Mouse (Mus musculus): ENCODE measurements around the gene Ddx6. TPM values are rescaled to one million over a fixed set of nuclear protein-coding genes. Genes with fewer than 3 reads are reported as not detected.

The Ddx6 gene
- total and polyA plus RNA-seq, 2 experiments from 2014 or later: 18.3 to 76.2 TPM

DNA sequence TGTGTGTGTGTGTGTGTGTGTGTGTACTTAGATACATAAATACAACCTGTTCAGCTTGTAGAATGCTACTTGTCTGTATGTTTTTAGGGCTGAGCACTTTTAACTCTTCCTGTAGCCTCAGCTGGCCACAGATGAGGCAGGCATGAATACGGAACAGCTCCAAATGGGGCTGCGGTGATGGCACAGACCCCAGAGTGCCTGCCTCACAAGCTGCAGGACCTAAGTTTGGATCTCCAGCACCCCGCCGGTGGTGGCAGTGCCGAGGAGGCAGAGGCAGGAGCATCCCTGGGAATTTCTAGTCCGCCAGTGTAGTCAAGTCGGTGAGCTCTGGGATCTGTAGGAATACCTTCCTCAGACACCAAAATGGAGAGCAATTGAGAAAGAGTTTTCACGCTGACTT is 42.3 kb downstream of the Ddx6 start:
- ATAC-seq: no peak
- Histone ChIP-seq H3K27ac (ENCODE audit: low read depth, low read length) (no peak overlapping the region), H3K4me1 (ENCODE audit: insufficient read depth) (no peaks in the 10 kb centered on the region), H3K4me3 (ENCODE audit: low read depth, low read length) (no peak overlapping the region), H3K4me2 (ENCODE audit: low read depth) (no peak overlapping the region), H3K27me3 (ENCODE audit: insufficient read depth, low read length) (no peaks in the 10 kb centered on the region), H3K36me3 (ENCODE audit: insufficient read depth) (no peaks in the 10 kb centered on the region), H3K9me3 (ENCODE audit: low read length) (no peaks in the 10 kb centered on the region), H3K9ac (no peak overlapping the region)
- DNase-seq: no peak
- 94% methylated on average over 8 of the region's 8 CpGs for WGBS
- no peak for TF ChIP-seq CTCF (IDR thresholded peaks at IDR 0.05; ENCODE audit: low read depth)

DNA sequence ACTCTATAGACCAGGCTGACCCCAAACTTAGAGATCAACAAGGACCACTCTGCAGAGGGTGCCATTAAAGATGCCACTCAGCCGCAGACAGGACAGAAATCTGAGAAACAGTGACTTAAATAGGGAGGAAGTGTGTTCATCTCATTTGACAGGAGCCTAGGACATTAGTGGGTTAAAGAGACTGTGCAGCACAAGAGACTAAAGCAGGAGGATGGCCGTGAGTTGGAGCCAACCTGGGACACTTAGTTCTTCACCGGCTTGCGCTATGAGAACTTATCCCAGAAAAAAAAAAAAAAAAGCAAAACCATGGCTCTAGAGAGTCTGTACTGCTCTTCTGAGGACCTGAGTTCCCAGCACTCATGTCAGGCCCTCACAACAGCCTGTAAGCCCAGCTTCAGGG is 43.0 kb downstream of the Ddx6 start:
- H3K9ac ChIP-seq: no peak overlapping the region
- no peaks in the 10 kb centered on the region for H3K36me3 ChIP-seq (ENCODE audit: insufficient read depth)
- TF ChIP-seq CTCF (IDR thresholded peaks at IDR 0.05; ENCODE audit: low read depth): no peak
- no peak overlapping the region for H3K4me3 ChIP-seq (ENCODE audit: low read depth, low read length)
- WGBS: 85% methylated on average over 4 of the region's 4 CpGs
- H3K9me3 ChIP-seq (ENCODE audit: low read length): no peaks in the 10 kb centered on the region
- H3K27me3 ChIP-seq (ENCODE audit: insufficient read depth, low read length): no peaks in the 10 kb centered on the region
- H3K4me1 ChIP-seq (ENCODE audit: insufficient read depth): no peaks in the 10 kb centered on the region
- no peak for DNase-seq
- ATAC-seq: no peak
- no peak overlapping the region for H3K27ac ChIP-seq (ENCODE audit: low read depth, low read length)
- H3K4me2 ChIP-seq (ENCODE audit: low read depth): no peak overlapping the region

DNA sequence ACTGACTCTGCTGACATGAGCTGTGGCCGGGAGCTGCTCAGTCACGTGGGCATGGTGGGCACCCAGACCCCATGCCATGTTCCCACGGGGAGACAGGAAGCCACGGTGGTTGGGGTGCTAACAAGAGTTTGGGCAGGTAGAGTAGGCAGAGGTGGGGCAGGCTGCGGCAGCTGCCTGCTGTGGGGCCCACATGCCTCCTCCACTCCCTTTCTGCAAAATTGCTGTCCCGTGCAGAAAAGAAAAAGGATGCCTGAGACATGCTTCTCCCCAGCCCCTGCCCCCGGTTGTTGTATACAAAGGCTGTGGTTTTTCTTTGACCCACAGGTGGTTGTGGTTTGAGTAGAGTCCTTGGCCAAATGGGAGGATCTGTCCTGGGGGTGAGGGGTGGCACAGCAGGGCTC is 44.2 kb downstream of the Ddx6 start:
- no peaks in the 10 kb centered on the region for H3K9me3 ChIP-seq (ENCODE audit: low read length)
- DNase-seq: no peak
- H3K4me2 ChIP-seq (ENCODE audit: low read depth): no peak overlapping the region
- H3K36me3 ChIP-seq (ENCODE audit: insufficient read depth): no peaks in the 10 kb centered on the region
- no peak overlapping the region for H3K4me3 ChIP-seq (ENCODE audit: low read depth, low read length)
- no peak for ATAC-seq
- 73% methylated on average over 7 of the region's 7 CpGs for WGBS
- no peaks in the 10 kb centered on the region for H3K27me3 ChIP-seq (ENCODE audit: insufficient read depth, low read length)
- TF ChIP-seq CTCF (IDR thresholded peaks at IDR 0.05; ENCODE audit: low read depth): no peak
- no peak overlapping the region for H3K27ac ChIP-seq (ENCODE audit: low read depth, low read length)
- no peak overlapping the region for H3K9ac ChIP-seq
- no peaks in the 10 kb centered on the region for H3K4me1 ChIP-seq (ENCODE audit: insufficient read depth)

DNA sequence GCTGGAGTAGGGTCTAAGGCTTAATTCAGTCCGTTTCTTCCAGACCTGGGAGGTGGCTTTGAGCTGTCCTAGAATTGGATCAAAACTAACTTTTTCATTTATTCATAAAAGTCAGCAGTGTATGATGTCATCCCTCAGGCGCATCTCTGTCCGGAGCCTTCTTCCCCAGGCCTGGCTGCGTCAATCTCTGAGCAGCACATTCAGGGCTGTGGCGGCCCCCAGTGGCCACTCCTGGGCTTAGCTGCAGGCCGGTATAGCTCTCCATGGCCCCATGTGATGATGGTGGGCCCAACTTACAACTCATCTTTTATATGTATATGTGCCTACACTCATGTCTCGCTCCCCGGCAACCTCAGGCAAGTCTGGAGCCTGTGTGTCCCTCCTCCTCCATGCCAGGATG is 47.3 kb downstream of the Ddx6 start:
- 14% methylated on average over 8 of the region's 8 CpGs for WGBS

DNA sequence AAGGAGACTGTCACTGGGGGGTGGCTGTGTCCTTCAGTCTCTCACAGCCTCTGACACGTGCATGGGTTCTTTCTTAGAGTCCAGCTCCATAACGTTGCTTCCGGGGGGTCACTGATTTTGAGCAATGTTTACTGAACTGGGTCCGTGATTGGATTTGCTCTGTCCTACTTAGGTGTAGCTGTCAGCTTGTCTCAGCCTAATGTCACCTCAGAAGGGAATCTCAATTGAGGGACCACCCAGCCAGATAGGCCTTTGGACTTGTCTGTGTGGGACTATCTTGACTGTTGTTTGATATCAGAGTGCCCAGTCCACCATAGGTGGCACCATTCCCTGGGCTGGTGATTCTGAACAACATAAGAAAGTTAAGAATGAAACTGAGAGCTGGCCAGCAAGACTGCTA is 49.2 kb downstream of the Ddx6 start:
- Histone ChIP-seq H3K27me3 (ENCODE audit: insufficient read depth, low read length) (no peaks in the 10 kb centered on the region), H3K4me3 (ENCODE audit: low read depth, low read length) (no peak overlapping the region), H3K9ac (no peak overlapping the region), H3K4me1 (ENCODE audit: insufficient read depth) (no peaks in the 10 kb centered on the region), H3K4me2 (ENCODE audit: low read depth) (no peak overlapping the region), H3K9me3 (ENCODE audit: low read length) (no peaks in the 10 kb centered on the region), H3K27ac (ENCODE audit: low read depth, low read length) (no peak overlapping the region), H3K36me3 (ENCODE audit: insufficient read depth) (no peaks in the 10 kb centered on the region)
- DNase-seq (no peak), ATAC-seq (no peak)
- no peak for TF ChIP-seq CTCF (IDR thresholded peaks at IDR 0.05; ENCODE audit: low read depth)
- 80% methylated on average over 4 of the region's 4 CpGs for WGBS

More for the DNA sequence above, 47.3 kb downstream of the Ddx6 start:
- Histone ChIP-seq H3K27me3 (ENCODE audit: insufficient read depth, low read length) (no peaks in the 10 kb centered on the region), H3K4me1 (ENCODE audit: insufficient read depth) (no peaks in the 10 kb centered on the region), H3K9ac (no peak overlapping the region), H3K9me3 (ENCODE audit: low read length) (no peaks in the 10 kb centered on the region), H3K4me3 (ENCODE audit: low read depth, low read length) (no peak overlapping the region), H3K27ac (ENCODE audit: low read depth, low read length) (no peak overlapping the region), H3K36me3 (ENCODE audit: insufficient read depth) (no peaks in the 10 kb centered on the region), H3K4me2 (ENCODE audit: low read depth) (no peak overlapping the region)
- ATAC-seq (peak; percentile 91), DNase-seq (peak; percentile 72)
- peak; percentile 85 for TF ChIP-seq CTCF (IDR thresholded peaks at IDR 0.05; ENCODE audit: low read depth)

DNA sequence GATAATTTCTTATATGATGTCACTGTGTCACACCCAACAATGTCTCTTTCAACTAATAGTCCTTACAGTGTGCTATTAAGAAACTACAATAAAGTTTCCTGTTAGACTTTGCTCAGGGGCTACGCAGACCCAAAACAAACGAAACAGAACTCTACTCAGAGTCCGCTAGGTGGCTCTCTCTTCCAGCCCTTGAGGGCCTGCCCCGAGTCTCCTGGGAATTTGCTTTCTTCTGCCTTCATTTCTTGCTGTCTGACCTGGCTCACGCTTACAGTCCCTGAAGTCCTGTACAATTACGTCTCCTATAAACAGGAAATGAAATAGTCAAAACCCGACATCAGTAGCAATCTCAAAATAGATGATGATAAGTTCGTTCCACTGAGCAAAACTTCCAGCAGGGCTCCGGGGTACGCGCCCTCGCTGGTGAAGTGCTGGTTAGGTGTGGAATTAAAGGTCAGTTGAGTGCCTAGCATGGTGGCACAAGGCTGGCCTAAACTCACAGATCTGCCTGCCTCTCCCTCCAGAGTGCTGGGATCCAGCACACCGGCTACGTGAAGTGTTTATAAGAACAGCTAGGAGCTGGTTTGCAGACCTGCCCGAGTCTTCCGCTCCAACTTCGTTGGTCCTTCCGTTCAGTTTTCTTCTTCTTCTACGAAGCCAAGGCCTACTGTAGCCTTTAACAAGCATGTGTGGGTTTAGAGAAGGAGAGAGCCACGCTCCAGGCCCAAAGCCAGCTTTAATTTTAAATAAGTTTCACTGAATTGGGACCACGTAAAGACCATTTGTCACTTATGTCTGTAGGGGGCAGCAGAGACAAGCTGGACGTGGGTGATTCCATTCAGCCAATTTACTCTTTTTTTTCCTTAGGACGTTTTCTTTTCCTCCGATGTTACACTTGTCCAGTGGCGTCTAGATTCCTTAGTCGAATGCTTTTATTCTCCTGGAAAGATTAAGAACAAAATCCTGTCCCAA is 50.7 kb downstream of the Ddx6 start:
- 26% methylated on average over 26 of the region's 26 CpGs for WGBS
- Histone ChIP-seq H3K9ac (no peak overlapping the region), H3K27ac (ENCODE audit: low read depth, low read length) (no peak overlapping the region), H3K4me2 (ENCODE audit: low read depth) (peak overlapping the region; percentile 20; the same call in 1 of the 2 replicates), H3K27me3 (ENCODE audit: insufficient read depth, low read length) (no peaks in the 10 kb centered on the region), H3K36me3 (ENCODE audit: insufficient read depth) (no peaks in the 10 kb centered on the region), H3K9me3 (ENCODE audit: low read length) (no peaks in the 10 kb centered on the region), H3K4me3 (ENCODE audit: low read depth, low read length) (no peak overlapping the region), H3K4me1 (ENCODE audit: insufficient read depth) (no peaks in the 10 kb centered on the region)
- ATAC-seq (peak; percentile 59; the same call in 1 of the 2 replicates), DNase-seq (peak; percentile 82)
- peak; percentile 80 for TF ChIP-seq CTCF (IDR thresholded peaks at IDR 0.05; ENCODE audit: low read depth)

DNA sequence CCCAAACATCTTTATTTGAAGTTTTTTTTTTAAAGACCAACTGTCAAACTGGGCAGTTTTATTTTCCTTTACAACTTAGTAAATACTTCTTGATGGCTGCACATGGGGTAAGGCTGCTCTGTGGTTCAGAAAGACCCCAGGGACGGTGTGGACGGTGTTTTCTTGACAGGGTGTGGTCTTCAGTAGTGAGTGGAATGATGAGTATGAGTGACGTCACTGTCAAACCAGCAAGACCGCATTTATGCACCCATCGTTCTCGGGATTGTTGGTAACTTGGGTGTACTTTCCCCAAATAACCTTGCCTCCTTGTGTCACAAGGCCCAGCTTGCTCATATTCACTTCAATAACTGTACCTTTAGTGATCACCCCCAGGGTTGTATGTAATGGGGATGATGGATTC is 59.0 kb downstream of the Ddx6 start:
- H3K4me1 ChIP-seq (ENCODE audit: insufficient read depth): no peaks in the 10 kb centered on the region
- no peak overlapping the region for H3K27ac ChIP-seq (ENCODE audit: low read depth, low read length)
- no peaks in the 10 kb centered on the region for H3K36me3 ChIP-seq (ENCODE audit: insufficient read depth)
- H3K9me3 ChIP-seq (ENCODE audit: low read length): no peaks in the 10 kb centered on the region
- WGBS: 91% methylated on average over 6 of the region's 6 CpGs
- H3K27me3 ChIP-seq (ENCODE audit: insufficient read depth, low read length): no peaks in the 10 kb centered on the region
- ATAC-seq: no peak
- no peak overlapping the region for H3K4me3 ChIP-seq (ENCODE audit: low read depth, low read length)
- DNase-seq: no peak
- no peak overlapping the region for H3K9ac ChIP-seq
- no peak for TF ChIP-seq CTCF (IDR thresholded peaks at IDR 0.05; ENCODE audit: low read depth)
- no peak overlapping the region for H3K4me2 ChIP-seq (ENCODE audit: low read depth)

All from forebrain, postnatal 0 days (tissue).